29 mouse cellular contexts compared by ENCODE assay signal in the genomic region with DNA sequence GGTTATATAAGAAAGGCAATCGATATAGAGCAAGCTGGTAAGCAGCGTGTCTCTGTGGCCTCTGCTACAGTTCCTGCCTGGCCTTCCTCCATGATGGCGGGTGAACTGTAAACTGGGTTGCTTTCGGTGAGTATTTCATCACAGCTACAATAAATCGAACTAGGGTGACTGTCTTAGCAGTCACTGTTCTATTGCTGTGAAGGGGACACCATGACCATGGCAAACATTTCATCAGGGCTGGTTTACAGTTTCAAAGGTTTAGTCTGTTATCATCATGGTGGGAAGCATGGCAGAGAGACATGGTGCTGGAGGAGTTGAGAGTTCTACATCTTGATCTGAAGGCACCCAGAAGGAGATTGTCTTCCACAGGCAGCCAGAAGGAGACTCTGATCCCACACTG. TPM values are rescaled to one million over a fixed set of nuclear protein-coding genes. Genes with fewer than 3 reads are reported as not detected.
DNase-seq lines count a peak whose midpoint lies in the region; ATAC-seq and TF ChIP-seq lines count a peak whose summit lies in the region.
"Had no signal": no experiment of that assay in that cellular context is flagged by ENCODE, and none has a peak within 500 bp of the region (broad histone marks: within the 10 kb centered on the region; RNA-seq: fewer than 3 reads in every experiment).

No protein-coding gene starts in this region.

- H3K36me3 ChIP-seq in intestine, postnatal 0 days (ENCODE audit: control insufficient read depth, insufficient read depth): no peaks in the 10 kb centered on the region
- H3K36me3 ChIP-seq in intestine, embryonic 16.5 days (ENCODE audit: control insufficient read depth, insufficient read depth, low read length): no peaks in the 10 kb centered on the region
- no peaks in the 10 kb centered on the region for H3K36me3 ChIP-seq in liver, embryonic 14.5 days (replicated peaks; ENCODE audit: control insufficient read depth, insufficient read depth, low read depth)
- no peaks in the 10 kb centered on the region for H3K36me3 ChIP-seq in liver, embryonic 12.5 days
- H3K36me3 ChIP-seq in liver, embryonic 16.5 days (ENCODE audit: control insufficient read depth, insufficient read depth): no peaks in the 10 kb centered on the region
- H3K36me3 ChIP-seq: embryonic facial prominence, embryonic 12.5 days; embryonic facial prominence, embryonic 15.5 days; forebrain, embryonic 12.5 days; forebrain, embryonic 15.5 days; heart, embryonic 12.5 days; heart, embryonic 15.5 days; hindbrain, embryonic 10.5 days; hindbrain, embryonic 13.5 days had no signal

- TF ChIP-seq EP300 in liver, embryonic 14.5 days (IDR thresholded peaks at IDR 0.05; ENCODE audit: low read depth): no peak

- ATAC-seq in intestine, postnatal 0 days: peak; percentile 22; the same call in 1 of the 2 replicates
- ATAC-seq in intestine, embryonic 16.5 days: no peak
- 0 out of 2 replicates have a peak, but pooled peaks have one; percentile 31 for ATAC-seq in liver, embryonic 14.5 days (ENCODE audit: insufficient read depth)
- ATAC-seq in liver, embryonic 12.5 days: no peak
- ATAC-seq in liver, embryonic 16.5 days (ENCODE audit: low read depth): peak; percentile 50
- ATAC-seq: CD4-positive, CD25-positive, alpha-beta regulatory T cell, adult 4 months; forebrain, embryonic 15.5 days; hindbrain, embryonic 16.5 days had no signal

- H3K4me3 ChIP-seq in intestine, postnatal 0 days (ENCODE audit: low read depth, low read length): no peak overlapping the region
- H3K4me3 ChIP-seq in intestine, embryonic 16.5 days (ENCODE audit: low read length): no peak overlapping the region
- no peak overlapping the region for H3K4me3 ChIP-seq in liver, embryonic 14.5 days (ENCODE audit: insufficient read depth in 1 of 2, low read depth in 2 of 2, low read length in 2 of 2)
- no peak overlapping the region for H3K4me3 ChIP-seq in liver, embryonic 12.5 days
- H3K4me3 ChIP-seq in liver, embryonic 16.5 days (ENCODE audit: low read depth, low read length): no peak overlapping the region
- H3K4me3 ChIP-seq: embryonic facial prominence, embryonic 12.5 days; embryonic facial prominence, embryonic 15.5 days; forebrain, embryonic 12.5 days; forebrain, embryonic 15.5 days; gastrocnemius, adult 2 months; heart, embryonic 12.5 days; heart, embryonic 15.5 days; hindbrain, embryonic 10.5 days; hindbrain, embryonic 13.5 days had no signal

- TF ChIP-seq CTCF in intestine, postnatal 0 days (IDR thresholded peaks at IDR 0.05; ENCODE audit: low read depth): no peak
- TF ChIP-seq CTCF in liver, embryonic 14.5 days (IDR thresholded peaks at IDR 0.05; ENCODE audit: low read depth): no peak

- no peak overlapping the region for H3K4me2 ChIP-seq in intestine, postnatal 0 days (replicated peaks; ENCODE audit: low read depth)
- H3K4me2 ChIP-seq in intestine, embryonic 16.5 days (ENCODE audit: low read depth, low read length): no peak overlapping the region
- H3K4me2 ChIP-seq in liver, embryonic 14.5 days (ENCODE audit: low read depth): no peak overlapping the region
- H3K4me2 ChIP-seq in liver, embryonic 12.5 days: no peak overlapping the region
- H3K4me2 ChIP-seq in liver, embryonic 16.5 days (ENCODE audit: low read depth, low read length): no peak overlapping the region
- H3K4me2 ChIP-seq: embryonic facial prominence, embryonic 12.5 days; embryonic facial prominence, embryonic 15.5 days; forebrain, embryonic 12.5 days; forebrain, embryonic 15.5 days; heart, embryonic 12.5 days; heart, embryonic 15.5 days; hindbrain, embryonic 13.5 days had no signal

- H3K4me1 ChIP-seq in intestine, postnatal 0 days (replicated peaks; ENCODE audit: control insufficient read depth, insufficient read depth, low read length): no peaks in the 10 kb centered on the region
- 0 out of 2 replicates have a peak, but pooled peaks cover 5% of the 10 kb centered on the region for H3K4me1 ChIP-seq in intestine, embryonic 16.5 days (ENCODE audit: control insufficient read depth, insufficient read depth, low read length)
- H3K4me1 ChIP-seq in liver, embryonic 14.5 days (replicated peaks; ENCODE audit: control insufficient read depth in 2 of 2, insufficient read depth in 2 of 2, low read length in 1 of 2): peaks cover 0 to 4% of the 10 kb centered on the region in 2 experiments; a peak in 1 of 4 replicates
- peaks cover 6% of the 10 kb centered on the region; the same call in 1 of the 2 replicates for H3K4me1 ChIP-seq in liver, embryonic 12.5 days
- peaks cover under 1% of the 10 kb centered on the region for H3K4me1 ChIP-seq in liver, embryonic 16.5 days (ENCODE audit: control insufficient read depth, low read depth, low read length)
- H3K4me1 ChIP-seq: embryonic facial prominence, embryonic 12.5 days; embryonic facial prominence, embryonic 15.5 days; forebrain, embryonic 15.5 days; heart, embryonic 12.5 days; heart, embryonic 15.5 days had no signal

- peak overlapping the region; percentile 57 for H3K27ac ChIP-seq in intestine, postnatal 0 days (ENCODE audit: low read depth, low read length)
- no peak overlapping the region for H3K27ac ChIP-seq in intestine, embryonic 16.5 days (ENCODE audit: low read length)
- H3K27ac ChIP-seq in liver, embryonic 14.5 days: no peak overlapping the region
- H3K27ac ChIP-seq in liver, embryonic 12.5 days: no peak overlapping the region
- H3K27ac ChIP-seq in liver, embryonic 16.5 days (ENCODE audit: low read length): peak overlapping the region; percentile 33
- H3K27ac ChIP-seq: embryonic facial prominence, embryonic 12.5 days; embryonic facial prominence, embryonic 15.5 days; forebrain, embryonic 12.5 days; forebrain, embryonic 15.5 days; gastrocnemius, adult 2 months; heart, embryonic 15.5 days; hindbrain, embryonic 10.5 days; hindbrain, embryonic 13.5 days had no signal

- H3K27me3 ChIP-seq in intestine, postnatal 0 days (replicated peaks; ENCODE audit: control insufficient read depth, insufficient read depth, low read length): no peaks in the 10 kb centered on the region
- H3K27me3 ChIP-seq in intestine, embryonic 16.5 days (replicated peaks; ENCODE audit: control insufficient read depth, insufficient read depth, low read length): no peaks in the 10 kb centered on the region
- H3K27me3 ChIP-seq in liver, embryonic 14.5 days (ENCODE audit: control insufficient read depth, insufficient read depth, low read length): no peaks in the 10 kb centered on the region
- H3K27me3 ChIP-seq in liver, embryonic 12.5 days (replicated peaks): no peaks in the 10 kb centered on the region; the same call in 1 of the 2 replicates
- H3K27me3 ChIP-seq in liver, embryonic 16.5 days (ENCODE audit: control insufficient read depth, insufficient read depth, low read depth, low read length): no peaks in the 10 kb centered on the region
- H3K27me3 ChIP-seq: embryonic facial prominence, embryonic 12.5 days; embryonic facial prominence, embryonic 15.5 days; forebrain, embryonic 12.5 days; forebrain, embryonic 15.5 days; heart, embryonic 15.5 days; hindbrain, embryonic 13.5 days had no signal

- DNase-seq in liver, embryonic 14.5 days (ENCODE audit: low read depth in 3 of 3, low spot score in 3 of 3): no peak
- no peak for DNase-seq in heart, adult 18-20 months
- DNase-seq in frontal cortex, postnatal 36 days (ENCODE audit: low spot score in 2 of 2): no peak
- DNase-seq: adrenal gland, postnatal 10 days; adrenal gland, postnatal 36 days; cerebellum, adult 18-20 months; cerebellum, adult 9-10 months; cerebellum, postnatal 14 days; gastrocnemius, adult 2 months; gastrocnemius, postnatal 14 days; heart, postnatal 10 days; heart, postnatal 36 days had no signal

- no peaks in the 10 kb centered on the region for H3K9me3 ChIP-seq in intestine, postnatal 0 days (ENCODE audit: control insufficient read depth)
- no peaks in the 10 kb centered on the region for H3K9me3 ChIP-seq in intestine, embryonic 16.5 days (ENCODE audit: control insufficient read depth, low read length)
- no peaks in the 10 kb centered on the region for H3K9me3 ChIP-seq in liver, embryonic 14.5 days (ENCODE audit: control insufficient read depth, low read length)
- H3K9me3 ChIP-seq in liver, embryonic 12.5 days (replicated peaks): no peaks in the 10 kb centered on the region
- no peaks in the 10 kb centered on the region for H3K9me3 ChIP-seq in liver, embryonic 16.5 days (replicated peaks; ENCODE audit: control insufficient read depth, low read length)
- H3K9me3 ChIP-seq: embryonic facial prominence, embryonic 12.5 days; embryonic facial prominence, embryonic 15.5 days; forebrain, embryonic 12.5 days; forebrain, embryonic 15.5 days; heart, embryonic 15.5 days; hindbrain, embryonic 10.5 days; hindbrain, embryonic 13.5 days had no signal

- WGBS in intestine, postnatal 0 days: 60% methylated on average over 5 of the region's 5 CpGs
- 90% methylated on average over 5 of the region's 5 CpGs for WGBS in intestine, embryonic 16.5 days
- WGBS in liver, embryonic 14.5 days (ENCODE audit: insufficient replicate concordance): 66% methylated on average over 5 of the region's 5 CpGs
- WGBS in liver, embryonic 12.5 days (ENCODE audit: insufficient replicate concordance): 69% methylated on average over 5 of the region's 5 CpGs
- WGBS in liver, embryonic 16.5 days (ENCODE audit: insufficient replicate concordance): 59% methylated on average over 5 of the region's 5 CpGs

- H3K9ac ChIP-seq in intestine, postnatal 0 days (ENCODE audit: low read depth, low read length): no peak overlapping the region
- H3K9ac ChIP-seq in intestine, embryonic 16.5 days (ENCODE audit: low read depth, low read length): no peak overlapping the region
- H3K9ac ChIP-seq in liver, embryonic 14.5 days (replicated peaks): no peak overlapping the region
- no peak overlapping the region for H3K9ac ChIP-seq in liver, embryonic 12.5 days
- no peak overlapping the region for H3K9ac ChIP-seq in liver, embryonic 16.5 days (ENCODE audit: low read depth, low read length)
- H3K9ac ChIP-seq: embryonic facial prominence, embryonic 12.5 days; embryonic facial prominence, embryonic 15.5 days; forebrain, embryonic 12.5 days; forebrain, embryonic 15.5 days; heart, embryonic 12.5 days; heart, embryonic 15.5 days; hindbrain, embryonic 13.5 days had no signal

RNA-seq across cellular contexts. Expression of gene Nr1i2, which starts 14.8 kb away (rescaled TPM):
- 23.1 and 26.0 TPM in 2 replicates for polyA plus RNA-seq in intestine, postnatal 0 days (2015; fragmentation: Nextera tagmentation; extraction: Ambion mirVana)
- 17.4 and 17.9 TPM in 2 replicates for polyA plus RNA-seq in intestine, embryonic 16.5 days (2015; fragmentation: Nextera tagmentation; extraction: Ambion mirVana)
- polyA plus RNA-seq in liver, embryonic 14.5 days (2012; rRNA removed): 3.6 and 4.1 TPM in 2 replicates
- 2.2 and 2.9 TPM in 2 replicates for polyA plus RNA-seq in liver, embryonic 14.5 days (2014; fragmentation: Nextera tagmentation; extraction: Ambion mirVana)
- 1.4 and 1.8 TPM in 2 replicates for polyA plus RNA-seq in liver, embryonic 12.5 days (2016; fragmentation: Nextera tagmentation; extraction: Ambion mirVana)
- 6.9 TPM in 2 replicates for polyA plus RNA-seq in liver, embryonic 16.5 days (2015; fragmentation: Nextera tagmentation; extraction: Ambion mirVana)
- not detected for total RNA-seq in heart, adult 18-20 months (2021)
- total RNA-seq: adrenal gland, postnatal 36 days; common myeloid progenitor, adult 5-6 weeks; gastrocnemius, adult 2 months; gastrocnemius, postnatal 14 days; heart, postnatal 10 days; heart, postnatal 36 days; MEL had no signal
- polyA plus RNA-seq: C2C12; CD4-positive, CD25-positive, alpha-beta regulatory T cell, adult 4 months; embryonic facial prominence, embryonic 12.5 days; embryonic facial prominence, embryonic 15.5 days; forebrain, embryonic 12.5 days; forebrain, embryonic 15.5 days; heart, embryonic 12.5 days; heart, embryonic 15.5 days; hindbrain, embryonic 10.5 days; hindbrain, embryonic 13.5 days; hindbrain, embryonic 16.5 days had no signal

Comparison
In these comparisons a context has a peak if more than half of its experiments do, and no peak if none do; other contexts are left out.
1. ATAC-seq: peak in intestine, postnatal 0 days (single experiment), liver, embryonic 14.5 days (single experiment) and liver, embryonic 16.5 days (single experiment); none in intestine, embryonic 16.5 days (single experiment) and liver, embryonic 12.5 days (single experiment).
2. H3K27ac ChIP-seq: peak in intestine, postnatal 0 days (single experiment) and liver, embryonic 16.5 days (single experiment); none in intestine, embryonic 16.5 days (single experiment), liver, embryonic 14.5 days (single experiment) and liver, embryonic 12.5 days (single experiment).